Mouse (Mus musculus): ENCODE results near the gene Prdx6b. TPM values are rescaled to one million over a fixed set of nuclear protein-coding genes. Genes with fewer than 3 reads are reported as not detected.

The Prdx6b gene
- total RNA-seq, 4 experiments from 2014 or later, result not detected

DNA sequence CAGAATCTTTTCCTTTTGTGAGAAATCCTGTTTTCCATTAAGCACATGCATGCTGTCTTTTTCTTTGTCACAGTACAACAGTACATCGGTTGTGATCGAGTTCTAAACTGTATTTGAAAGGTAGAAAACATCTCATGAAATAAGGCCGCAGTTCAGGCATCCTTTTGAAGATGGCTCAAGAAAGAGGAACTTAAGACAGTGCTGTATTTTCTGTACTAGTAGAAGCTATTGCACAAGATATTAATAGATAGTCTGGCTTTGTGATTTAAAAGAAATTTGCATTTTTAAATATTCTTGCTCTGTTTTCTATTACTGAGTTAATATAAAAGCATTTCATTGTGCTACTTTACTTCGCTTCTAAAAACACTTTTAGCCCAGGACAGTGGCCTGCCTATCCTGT, 30.6 kb downstream of the Prdx6b start:
- no peak for DNase-seq (ENCODE audit: low spot score in 2 of 2)

GRCm38 (mm10) chr2:80325779-80326178, 33.5 kb downstream of the Prdx6b start:
- no peak for DNase-seq (ENCODE audit: low spot score in 2 of 2)

GRCm38 (mm10) chr2:80327272-80327671, 35.0 kb downstream of the Prdx6b start:
- no peak for DNase-seq (ENCODE audit: low spot score in 2 of 2)

DNA sequence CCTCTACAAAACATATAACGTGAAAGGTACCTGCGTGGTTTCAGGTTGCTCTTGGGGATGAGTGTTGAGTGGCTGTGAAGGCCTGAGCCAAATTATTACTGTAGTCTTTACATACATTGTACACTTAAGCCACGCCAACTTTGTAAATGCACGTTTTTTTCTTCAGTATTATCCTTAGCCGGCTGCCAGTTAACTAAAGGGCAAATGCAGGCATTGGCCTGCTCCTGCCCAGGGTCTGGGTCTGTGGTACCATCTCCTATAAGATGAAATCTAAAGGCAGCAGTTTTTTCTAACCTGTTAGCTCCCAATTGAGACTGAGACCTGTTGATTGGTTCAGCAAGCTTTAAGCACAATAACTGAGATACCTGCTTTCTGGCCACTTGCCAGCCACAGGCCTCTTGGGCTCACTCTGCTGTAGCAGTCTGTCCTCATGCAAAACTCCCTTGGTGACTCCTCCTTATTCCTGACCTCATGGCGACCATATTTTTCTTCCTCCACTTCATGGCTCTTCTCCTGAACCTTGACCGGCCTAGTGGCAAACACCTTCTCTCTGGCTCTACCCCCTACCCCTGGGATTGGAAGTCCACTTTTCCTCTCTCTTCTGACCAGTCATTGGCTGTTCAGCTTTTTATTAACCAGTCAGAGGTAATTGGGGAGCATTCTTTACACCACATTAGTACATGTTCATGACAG, 36.8 kb downstream of the Prdx6b start:
- DNase-seq (ENCODE audit: low spot score in 2 of 2), result no peak

- DNase-seq (ENCODE audit: low spot score in 2 of 2), result no peak
Observed at GRCm38 (mm10) chr2:80340537-80340936, 48.3 kb downstream of the Prdx6b start.

Other genes starting within 250 kb of the Prdx6b start
- 100 to 1,000 TPM; 130 to 169 (median 154) TPM for gene Pde1a, start 163.0 kb upstream of the Prdx6b start, total RNA-seq (2022)
- 10 to 100 TPM; 67.8 to 74.4 (median 72.1) TPM for gene Dnajc10, start 23.0 kb downstream of the Prdx6b start, total RNA-seq (2022)
- 10 to 100 TPM; 17.9 to 26.9 (median 24.6) TPM for gene Frzb, start 155.2 kb downstream of the Prdx6b start, total RNA-seq (2022)